Mouse (Mus musculus): ENCODE measurements around the gene Shc1.

GRCm38 (mm10) chr3:89394006-89394893 is 24.0 kb upstream of the Shc1 start, which contains the start of gene Zbtb7b:
- TF ChIP-seq CTCF (IDR thresholded peaks at IDR 0.05; ENCODE audit: low read depth, low read length) (no peak), POLR2AphosphoS5 (IDR thresholded peaks at IDR 0.05; ENCODE audit: insufficient replicate concordance, low read depth, low read length) (no peak), TAL1 (conservative IDR thresholded peaks at IDR 0.05; ENCODE audit: low read depth, low read length) (no peak)
